Mouse (Mus musculus) cortical plate, adult 2 months (tissue): ENCODE measurements around the gene St3gal6.

Experiments used
- CTCF ChIP-seq: fragments of 200-500 bp; IDR thresholded peaks from 2 replicates; pipeline ENCODE4 v1.5.1; 2011; ENCODE audit warnings: mild to moderate bottlenecking, control low read depth, low read length; ENCODE audit not compliant: insufficient read depth; ENCODE audit errors: extremely low read depth
- POLR2A ChIP-seq: fragments of 200-500 bp; IDR thresholded peaks from 2 replicates; pipeline ENCODE4 v1.6.1; 2011; ENCODE audit warnings: mild to moderate bottlenecking, low read length, control low read depth; ENCODE audit not compliant: insufficient read depth; ENCODE audit errors: extremely low read depth

GRCm38 (mm10) chr16:58536076-58536475 is 12.0 kb upstream of the St3gal6 start:
- no peak for TF ChIP-seq CTCF
- TF ChIP-seq POLR2A, result no peak
